Mouse (Mus musculus) embryo, embryonic 9.5 days (tissue): Measurements from ENCODE around the gene Creb3l4.

Experiments
- DNase-seq: peaks from one replicate; pipeline ENCODE4 v3.0.0-alpha.2; 2017; ENCODE audit errors: extremely low spot score

Gene Creb3l4

GRCm38 (mm10) chr3:90190859-90191510 is 52.3 kb downstream of the Creb3l4 start:
- no peak for DNase-seq
